Mouse (Mus musculus) cortical plate, adult 2 months (tissue): ENCODE data around the gene Sncg.
A peak's percentile ranks its signal among the peaks of the same experiment; 100 is the strongest.

ENCODE experiments used
- CTCF ChIP-seq: fragments of 200-500 bp; IDR thresholded peaks from 2 replicates; pipeline ENCODE4 v1.5.1; 2011; ENCODE audit warnings: mild to moderate bottlenecking, control low read depth, low read length; ENCODE audit not compliant: insufficient read depth; ENCODE audit errors: extremely low read depth
- POLR2A ChIP-seq: fragments of 200-500 bp; IDR thresholded peaks from 2 replicates; pipeline ENCODE4 v1.6.1; 2011; ENCODE audit warnings: mild to moderate bottlenecking, low read length, control low read depth; ENCODE audit not compliant: insufficient read depth; ENCODE audit errors: extremely low read depth

DNA sequence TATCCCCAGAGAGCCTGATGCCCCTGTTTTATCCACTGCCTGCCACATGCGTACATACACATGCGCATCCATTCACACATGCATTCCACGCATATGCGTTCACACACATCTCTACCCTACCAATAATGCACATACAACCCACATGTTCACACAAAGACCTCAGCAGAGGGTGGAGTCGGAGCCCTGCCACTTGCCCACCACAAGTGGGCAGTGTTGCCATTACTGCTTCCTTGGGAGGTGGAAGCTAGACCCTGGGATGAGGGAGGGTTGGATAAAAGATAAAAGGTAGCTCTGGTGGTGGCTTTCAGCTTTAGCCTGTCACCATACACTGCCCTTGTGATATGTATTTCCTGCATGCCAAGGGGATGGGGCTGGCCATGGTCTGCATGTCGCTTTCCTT, 1.9 kb downstream of the Sncg start:
- TF ChIP-seq POLR2A = no peak
- TF ChIP-seq CTCF = peak; percentile 66
